Mouse (Mus musculus): ENCODE measurements around the gene Nat10. TPM values are rescaled to one million over a fixed set of nuclear protein-coding genes. Genes with fewer than 3 reads are reported as not detected.
A peak's percentile ranks its signal among the peaks of the same experiment; 100 is the strongest.

Nat10 gene
- 14.0 and 17.9 TPM in 2 replicates for polyA plus RNA-seq (2014; fragmentation: Nextera tagmentation; extraction: Ambion mirVana)

DNA sequence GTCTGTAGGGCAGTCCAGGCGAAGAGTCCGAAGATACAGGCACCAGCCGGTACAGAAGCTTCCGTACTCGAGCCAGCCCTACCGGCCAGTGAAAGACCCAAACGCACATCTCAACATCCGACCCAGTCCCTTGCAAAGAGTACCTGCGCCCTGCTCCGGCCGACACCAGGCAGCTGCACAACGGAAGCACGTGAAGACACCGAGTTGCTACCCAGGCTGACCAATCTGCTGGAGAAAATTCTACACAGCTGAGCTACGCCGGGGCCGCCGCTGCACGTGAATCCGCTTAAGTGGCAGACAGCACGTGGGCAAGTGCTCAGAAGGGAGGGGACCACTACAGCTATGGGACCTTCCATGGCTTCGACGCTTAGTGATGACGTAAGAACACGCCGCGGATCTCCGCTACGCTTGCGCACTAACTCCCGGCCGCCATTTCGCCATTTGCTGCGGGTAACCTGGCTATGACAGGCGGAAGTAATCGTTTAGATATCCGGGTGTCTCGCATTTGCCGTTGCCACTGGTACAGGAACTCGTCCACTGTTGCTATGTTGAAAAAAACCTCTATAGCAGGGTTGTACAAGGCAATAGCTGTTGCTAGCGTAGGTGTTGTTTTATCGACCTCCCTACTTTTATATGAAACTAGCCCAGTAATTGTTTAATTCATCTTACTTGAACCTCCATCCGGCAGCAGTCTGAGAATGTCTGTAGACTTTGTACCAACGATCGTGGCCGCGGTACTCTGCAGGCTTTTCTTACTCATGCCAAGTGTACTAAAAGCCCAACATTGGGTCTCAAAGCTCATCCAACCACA, at the start of gene Nat10:
Gene Nat10, minus strand, starts transcription at position 365 of the 811 bp plus-strand sequence.
- under 1% methylated on average over 47 of the region's 47 CpGs for WGBS
- no peaks in the 10 kb centered on the region for H3K27me3 ChIP-seq (replicated peaks; ENCODE audit: control insufficient read depth, insufficient read depth, low read length)
- peak within 1 kb of the TSS; percentile 66; the same call in 1 of the 2 replicates for H3K27ac ChIP-seq (ENCODE audit: low read depth, low read length)
- H3K4me2 ChIP-seq (ENCODE audit: low read length): peak within 1 kb of the TSS; percentile 87
- H3K9ac ChIP-seq (ENCODE audit: low read length): peak within 1 kb of the TSS; percentile 70
- H3K9me3 ChIP-seq (replicated peaks; ENCODE audit: control insufficient read depth, low read length): no peaks in the 10 kb centered on the region
- peak; percentile 97 for ATAC-seq
- peak; percentile 99 for DNase-seq (ENCODE audit: low spot score)
- H3K4me3 ChIP-seq (ENCODE audit: low read depth, low read length): peak within 1 kb of the TSS; percentile 72
- H3K36me3 ChIP-seq (ENCODE audit: control insufficient read depth, insufficient read depth, low read length): peaks cover 31% of the 10 kb centered on the region
- peaks cover 6% of the 10 kb centered on the region for H3K4me1 ChIP-seq (ENCODE audit: control insufficient read depth, insufficient read depth, low read length)

DNA sequence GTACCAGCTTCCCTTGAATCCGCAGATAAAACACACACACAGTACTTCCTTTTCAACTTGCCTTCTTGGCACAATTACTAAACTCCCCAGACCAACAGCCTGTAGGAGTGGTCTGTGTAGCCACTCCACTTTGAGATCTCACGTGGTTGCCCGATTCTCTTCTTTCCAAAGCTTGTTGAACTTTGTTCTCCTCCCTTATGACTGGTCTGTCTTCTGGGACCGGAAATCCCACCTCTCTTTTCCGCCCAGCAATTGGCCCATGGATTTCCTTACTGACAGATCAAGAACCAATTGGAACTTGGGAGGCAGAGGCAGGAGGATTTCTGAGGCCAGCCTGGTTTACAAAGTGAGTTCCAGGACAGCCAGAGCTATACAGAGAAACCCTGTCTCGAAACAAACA, 49.3 kb upstream of the Nat10 start:
- Histone ChIP-seq H3K4me1 (ENCODE audit: control insufficient read depth, insufficient read depth, low read length) (no peaks in the 10 kb centered on the region), H3K27me3 (replicated peaks; ENCODE audit: control insufficient read depth, insufficient read depth, low read length) (no peaks in the 10 kb centered on the region), H3K36me3 (ENCODE audit: control insufficient read depth, insufficient read depth, low read length) (no peaks in the 10 kb centered on the region), H3K4me2 (ENCODE audit: low read length) (no peak overlapping the region), H3K9me3 (replicated peaks; ENCODE audit: control insufficient read depth, low read length) (no peaks in the 10 kb centered on the region), H3K9ac (ENCODE audit: low read length) (no peak overlapping the region), H3K27ac (ENCODE audit: low read depth, low read length) (no peak overlapping the region), H3K4me3 (ENCODE audit: low read depth, low read length) (no peak overlapping the region)
- no peak for ATAC-seq
- WGBS: 85% methylated on average over 6 of the region's 6 CpGs
- no peak for DNase-seq (ENCODE audit: low spot score)

DNA sequence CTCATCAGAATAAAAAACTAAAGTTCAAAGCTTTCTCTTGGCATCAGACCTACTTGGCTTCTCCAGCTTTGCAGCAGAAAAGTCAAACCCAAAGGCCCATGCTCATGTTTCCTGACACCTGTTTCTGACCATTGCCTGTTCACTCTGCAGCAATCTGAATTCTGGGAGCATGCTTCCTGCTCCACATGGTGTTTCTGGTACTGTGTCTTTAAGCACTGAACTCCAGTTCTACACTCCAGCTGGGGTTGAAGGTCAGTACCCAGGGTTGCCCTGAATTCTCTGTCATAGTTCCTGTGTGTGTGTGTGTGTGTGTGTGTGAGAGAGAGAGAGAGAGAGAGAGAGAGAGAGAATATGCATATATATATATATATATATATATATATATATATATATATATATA, 47.4 kb upstream of the Nat10 start:
- no peaks in the 10 kb centered on the region for H3K27me3 ChIP-seq (replicated peaks; ENCODE audit: control insufficient read depth, insufficient read depth, low read length)
- no peak overlapping the region for H3K9ac ChIP-seq (ENCODE audit: low read length)
- H3K36me3 ChIP-seq (ENCODE audit: control insufficient read depth, insufficient read depth, low read length): no peaks in the 10 kb centered on the region
- no peak for ATAC-seq
- H3K4me1 ChIP-seq (ENCODE audit: control insufficient read depth, insufficient read depth, low read length): no peaks in the 10 kb centered on the region
- H3K4me2 ChIP-seq (ENCODE audit: low read length): no peak overlapping the region
- no peak for DNase-seq (ENCODE audit: low spot score)
- H3K4me3 ChIP-seq (ENCODE audit: low read depth, low read length): no peak overlapping the region
- H3K9me3 ChIP-seq (replicated peaks; ENCODE audit: control insufficient read depth, low read length): no peaks in the 10 kb centered on the region
- H3K27ac ChIP-seq (ENCODE audit: low read depth, low read length): no peak overlapping the region

DNA sequence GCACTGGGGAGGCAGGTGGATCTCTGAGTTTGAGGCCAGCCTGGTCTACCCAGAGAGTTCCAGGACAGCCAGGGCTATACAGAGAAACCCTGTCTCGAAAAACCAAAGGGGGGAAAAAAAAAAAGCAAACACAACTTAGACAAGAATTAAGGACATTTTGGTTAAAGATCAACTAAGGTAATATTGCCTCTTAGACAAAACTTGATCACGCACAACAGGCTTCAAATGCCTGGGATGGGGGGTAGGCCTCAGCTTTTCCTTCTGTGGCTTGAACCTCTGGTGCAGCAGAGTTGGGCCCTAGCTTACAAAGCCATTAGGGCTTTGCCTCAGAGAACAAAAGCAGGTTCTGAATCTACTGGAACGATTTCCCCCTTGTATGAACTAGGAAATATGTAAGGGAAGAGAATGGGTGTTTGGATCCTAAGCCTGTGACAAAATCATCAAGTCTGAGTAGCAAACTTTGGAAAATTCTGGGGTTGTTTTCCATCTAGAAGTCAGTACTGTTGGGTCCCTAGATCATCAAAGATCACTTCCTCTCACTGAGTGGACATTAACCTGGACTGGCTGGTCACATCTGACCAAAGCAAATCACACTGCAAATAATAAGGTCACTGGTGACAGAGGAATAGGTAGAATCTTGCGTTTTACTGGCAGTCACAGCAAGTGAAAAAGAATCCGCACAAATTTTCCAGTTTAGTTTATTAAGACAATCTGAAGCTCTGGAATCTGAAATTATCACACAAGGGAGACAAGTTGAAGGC, 42.9 kb upstream of the Nat10 start:
- no peak overlapping the region for H3K4me2 ChIP-seq (ENCODE audit: low read length)
- no peaks in the 10 kb centered on the region for H3K4me1 ChIP-seq (ENCODE audit: control insufficient read depth, insufficient read depth, low read length)
- H3K36me3 ChIP-seq (ENCODE audit: control insufficient read depth, insufficient read depth, low read length): no peaks in the 10 kb centered on the region
- no peaks in the 10 kb centered on the region for H3K27me3 ChIP-seq (replicated peaks; ENCODE audit: control insufficient read depth, insufficient read depth, low read length)
- H3K4me3 ChIP-seq (ENCODE audit: low read depth, low read length): no peak overlapping the region
- DNase-seq (ENCODE audit: low spot score): no peak
- 86% methylated on average over 5 of the region's 5 CpGs for WGBS
- H3K27ac ChIP-seq (ENCODE audit: low read depth, low read length): no peak overlapping the region
- no peaks in the 10 kb centered on the region for H3K9me3 ChIP-seq (replicated peaks; ENCODE audit: control insufficient read depth, low read length)
- no peak overlapping the region for H3K9ac ChIP-seq (ENCODE audit: low read length)
- ATAC-seq: no peak

DNA sequence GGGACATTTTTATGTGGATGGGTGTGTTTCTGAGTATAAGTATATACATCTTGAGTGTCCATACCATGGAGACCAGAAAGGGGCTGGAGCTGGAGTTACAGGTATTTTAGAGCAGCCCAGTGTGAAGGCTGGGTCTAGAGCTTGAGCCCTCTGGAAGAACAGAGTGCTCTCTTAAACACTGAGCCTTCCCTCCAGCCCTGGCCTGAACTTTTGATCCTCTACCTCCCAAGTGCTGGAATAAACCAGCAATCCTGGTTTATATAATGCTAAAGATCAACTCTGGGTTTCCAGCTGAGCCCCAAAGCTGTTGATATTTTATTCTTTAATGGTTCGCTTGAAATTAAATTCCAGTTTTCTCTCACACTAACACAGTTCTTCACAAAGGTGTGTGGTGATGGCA, 41.4 kb upstream of the Nat10 start:
- no peak overlapping the region for H3K9ac ChIP-seq (ENCODE audit: low read length)

DNA sequence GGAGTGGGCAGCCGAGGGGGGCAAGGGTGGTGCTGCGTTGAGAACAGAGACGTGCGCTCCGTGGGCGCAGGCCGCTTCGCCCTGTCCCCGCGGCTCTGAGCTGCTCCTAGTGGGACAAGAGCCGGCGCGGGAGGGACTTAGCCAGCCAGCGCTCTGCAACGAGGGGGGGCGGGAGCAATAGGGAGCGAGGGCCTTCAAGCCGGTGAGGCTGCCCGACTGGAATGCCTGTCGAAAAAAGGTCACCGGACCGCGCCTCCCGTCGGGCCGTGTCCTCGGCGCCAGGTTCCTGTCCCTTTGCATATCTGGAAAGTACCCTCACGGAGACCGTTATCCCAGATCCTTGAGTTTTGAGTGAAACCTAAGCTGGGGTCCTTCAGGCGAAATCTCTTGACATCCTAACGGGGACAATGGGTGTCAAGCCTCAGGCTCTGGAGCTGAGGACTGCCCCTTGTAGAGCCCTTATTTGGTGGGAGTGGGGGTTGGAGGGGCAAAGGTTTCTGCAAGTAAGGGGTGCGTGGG, 36.5 kb upstream of the Nat10 start, which contains the start of gene Caprin1:
Gene Caprin1, minus strand, starts transcription at position 159 of the 519 bp plus-strand sequence.
- Histone ChIP-seq H3K4me2 (ENCODE audit: low read length) (peak within 1 kb of the TSS; percentile 61), H3K9ac (ENCODE audit: low read length) (peak within 1 kb of the TSS; percentile 99), H3K4me3 (ENCODE audit: low read depth, low read length) (peak within 1 kb of the TSS; percentile 93), H3K9me3 (replicated peaks; ENCODE audit: control insufficient read depth, low read length) (no peaks in the 10 kb centered on the region), H3K4me1 (ENCODE audit: control insufficient read depth, insufficient read depth, low read length) (peaks cover 10% of the 10 kb centered on the region), H3K27me3 (replicated peaks; ENCODE audit: control insufficient read depth, insufficient read depth, low read length) (no peaks in the 10 kb centered on the region), H3K27ac (ENCODE audit: low read depth, low read length) (peak within 1 kb of the TSS; percentile 100), H3K36me3 (ENCODE audit: control insufficient read depth, insufficient read depth, low read length) (peaks cover 15% of the 10 kb centered on the region)
- DNase-seq (ENCODE audit: low spot score): peak; percentile 97
- peak; percentile 95 for ATAC-seq
- WGBS: under 1% methylated on average over 33 of the region's 33 CpGs

More for the DNA sequence above, 41.4 kb upstream of the Nat10 start:
- Histone ChIP-seq H3K27ac (ENCODE audit: low read depth, low read length) (no peak overlapping the region), H3K4me1 (ENCODE audit: control insufficient read depth, insufficient read depth, low read length) (peaks cover 3% of the 10 kb centered on the region; the same call in 1 of the 2 replicates), H3K27me3 (replicated peaks; ENCODE audit: control insufficient read depth, insufficient read depth, low read length) (no peaks in the 10 kb centered on the region), H3K4me2 (ENCODE audit: low read length) (no peak overlapping the region), H3K4me3 (ENCODE audit: low read depth, low read length) (no peak overlapping the region), H3K36me3 (ENCODE audit: control insufficient read depth, insufficient read depth, low read length) (no peaks in the 10 kb centered on the region), H3K9me3 (replicated peaks; ENCODE audit: control insufficient read depth, low read length) (no peaks in the 10 kb centered on the region)
- DNase-seq (ENCODE audit: low spot score) (no peak), ATAC-seq (no peak)
- 85% methylated on average over 1 of the region's 1 CpGs for WGBS

DNA sequence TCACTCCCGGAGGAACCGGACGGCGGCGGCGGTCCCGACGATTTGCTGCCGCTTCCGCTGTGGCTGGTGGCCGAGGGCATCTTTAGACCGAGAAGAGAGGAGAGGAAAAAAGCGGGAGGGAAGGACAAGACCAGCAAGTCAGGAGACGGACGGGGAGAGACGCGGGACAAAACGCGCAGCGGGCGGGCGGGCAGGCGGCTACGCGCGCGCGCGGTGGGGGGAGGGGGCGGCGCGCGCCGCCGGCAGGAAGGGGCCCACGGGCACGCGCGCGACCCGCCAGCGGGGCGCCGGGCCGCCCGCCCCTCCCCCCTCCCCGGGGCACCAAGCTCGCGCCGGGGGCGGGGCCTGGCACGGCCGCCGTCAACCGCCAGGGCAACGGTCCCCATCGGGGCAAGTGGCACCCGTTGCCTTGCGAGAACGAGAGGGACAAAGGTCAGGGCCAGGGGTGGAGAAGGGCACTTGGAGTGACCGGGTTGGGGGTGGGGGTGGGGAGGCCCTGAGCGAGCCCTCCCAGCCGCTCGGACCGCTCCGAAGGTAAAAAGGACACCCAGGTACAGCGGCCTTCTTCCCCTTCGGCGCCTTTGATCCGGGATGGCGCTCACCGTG, 35.9 kb upstream of the Nat10 start:
- no peaks in the 10 kb centered on the region for H3K27me3 ChIP-seq (replicated peaks; ENCODE audit: control insufficient read depth, insufficient read depth, low read length)
- DNase-seq (ENCODE audit: low spot score) (peak; percentile 89), ATAC-seq (peak; percentile 60)
- peaks cover 21% of the 10 kb centered on the region for H3K36me3 ChIP-seq (ENCODE audit: control insufficient read depth, insufficient read depth, low read length)
- peak overlapping the region; percentile 93 for H3K4me3 ChIP-seq (ENCODE audit: low read depth, low read length)
- peaks cover 13% of the 10 kb centered on the region for H3K4me1 ChIP-seq (ENCODE audit: control insufficient read depth, insufficient read depth, low read length)
- H3K9me3 ChIP-seq (replicated peaks; ENCODE audit: control insufficient read depth, low read length): no peaks in the 10 kb centered on the region
- H3K4me2 ChIP-seq (ENCODE audit: low read length): peak overlapping the region; percentile 61
- peak overlapping the region; percentile 100 for H3K27ac ChIP-seq (ENCODE audit: low read depth, low read length)
- peak overlapping the region; percentile 99 for H3K9ac ChIP-seq (ENCODE audit: low read length)
- WGBS: 1% methylated on average over 53 of the region's 72 CpGs

DNA sequence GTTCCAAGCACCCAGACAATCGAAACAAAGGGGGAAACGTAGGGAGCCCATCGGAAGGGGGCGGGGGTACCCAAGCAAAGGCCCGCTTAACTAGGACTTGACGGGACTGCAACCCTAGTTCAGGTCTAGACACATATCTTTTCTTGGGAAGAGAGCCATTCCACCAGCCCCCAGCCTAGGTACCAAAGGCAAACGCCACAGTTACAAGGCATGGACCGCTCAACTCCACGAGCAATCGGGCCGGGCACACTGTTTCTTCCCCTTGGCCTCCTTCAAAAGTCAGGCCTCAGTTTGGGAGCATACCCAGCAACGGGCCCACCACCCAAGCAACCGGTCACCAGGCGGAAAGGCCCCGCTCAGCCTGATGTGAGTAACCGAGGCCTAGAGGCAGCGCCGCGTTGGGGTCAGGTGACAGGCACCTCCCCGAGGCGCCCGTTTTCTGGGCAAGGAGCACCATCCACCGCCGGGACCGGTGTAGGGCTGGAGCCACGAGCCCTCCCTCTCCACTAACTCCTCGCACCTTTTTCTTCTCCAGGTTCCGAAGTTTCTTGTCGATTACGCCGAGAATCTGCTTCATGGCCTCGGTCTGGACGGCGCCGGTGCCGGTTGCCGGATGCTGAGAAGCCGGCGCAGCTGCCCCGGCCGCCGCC, 35.3 kb upstream of the Nat10 start:
- Histone ChIP-seq H3K4me2 (ENCODE audit: low read length) (peak overlapping the region; percentile 61), H3K36me3 (ENCODE audit: control insufficient read depth, insufficient read depth, low read length) (peaks cover 24% of the 10 kb centered on the region), H3K4me3 (ENCODE audit: low read depth, low read length) (peak overlapping the region; percentile 93), H3K9me3 (replicated peaks; ENCODE audit: control insufficient read depth, low read length) (no peaks in the 10 kb centered on the region), H3K27me3 (replicated peaks; ENCODE audit: control insufficient read depth, insufficient read depth, low read length) (no peaks in the 10 kb centered on the region), H3K27ac (ENCODE audit: low read depth, low read length) (peak overlapping the region; percentile 100), H3K4me1 (ENCODE audit: control insufficient read depth, insufficient read depth, low read length) (peaks cover 13% of the 10 kb centered on the region), H3K9ac (ENCODE audit: low read length) (peak overlapping the region; percentile 99)
- 0% methylated on average over 42 of the region's 42 CpGs for WGBS
- peak; percentile 71 for DNase-seq (ENCODE audit: low spot score)
- ATAC-seq: peak; percentile 52
